Mouse (Mus musculus) neural tube, embryonic 14.5 days (tissue): ENCODE measurements at regions not wholly inside any gene's neighbourhood (a gene's known extent, or its start where the extent isn't known, plus 50 kb on each side); places are given as distances from the start of the nearest gene placed in this dataset.

Source experiments
- ATAC-seq: fragments of 200-750 bp; cut with Nextera tagmentation; 2 replicates; pipeline ENCODE4 v1.8.0; 2017; ENCODE audit warnings: low read depth, mild to moderate bottlenecking, moderate TSS enrichment, moderate library complexity
- H3K27ac ChIP-seq: fragments of 300-500 bp; sonication (generic); 2 replicates; pipeline ENCODE4 v1.5.1; 2014; ENCODE audit warnings: low read depth, mild to moderate bottlenecking, control low read depth, low read length, moderate library complexity, mixed read lengths
- H3K27me3 ChIP-seq: fragments of 300-500 bp; sonication (generic); 2 replicates; pipeline ENCODE4 v1.6.1; 2014; ENCODE audit warnings: low read length; ENCODE audit not compliant: control insufficient read depth, insufficient read depth
- H3K36me3 ChIP-seq: fragments of 300-500 bp; sonication (generic); 2 replicates; pipeline ENCODE4 v1.6.1; 2014; ENCODE audit warnings: low read length, mixed read lengths; ENCODE audit not compliant: control insufficient read depth, insufficient read depth
- H3K4me1 ChIP-seq: fragments of 300-500 bp; sonication (generic); 2 replicates; pipeline ENCODE4 v1.6.1; 2014; ENCODE audit warnings: low read length; ENCODE audit not compliant: control insufficient read depth, insufficient read depth
- H3K4me2 ChIP-seq: fragments of 300-500 bp; sonication (generic); 2 replicates; pipeline ENCODE4 v1.6.1; 2014; ENCODE audit warnings: mild to moderate bottlenecking, low read depth, low read length, control low read depth
- H3K4me3 ChIP-seq: fragments of 300-500 bp; sonication (generic); 2 replicates; pipeline ENCODE4 v1.5.1; 2014; ENCODE audit warnings: low read depth, low read length, control low read depth, mixed read lengths
- H3K9ac ChIP-seq: fragments of 300-500 bp; sonication (generic); replicated peaks from 2 replicates; pipeline ENCODE4 v1.6.1; 2014; ENCODE audit warnings: low read depth, mild to moderate bottlenecking, control low read depth, low read length, mixed read lengths
- H3K9me3 ChIP-seq: fragments of 300-500 bp; sonication (generic); 2 replicates; pipeline ENCODE4 v1.6.1; 2016; ENCODE audit warnings: low read length; ENCODE audit not compliant: control insufficient read depth
- WGBS: fragments of 180-500 bp; shearing (Covaris S2); extraction: QIAGEN DNeasy Blood & Tissue Kit; methylation state at CpG from one replicate; pipeline ENCODE4 v1.1.7; 2014; 5-methylcytosine and 5-hydroxymethylcytosine counted together

- 49% methylated on average over 7 of the region's 7 CpGs for WGBS
- no peaks in the 10 kb centered on the region for H3K9me3 ChIP-seq
- no peaks in the 10 kb centered on the region for H3K36me3 ChIP-seq
- H3K9ac ChIP-seq: no peak overlapping the region
- ATAC-seq: no peak
- H3K4me3 ChIP-seq: no peak overlapping the region
- no peak overlapping the region for H3K4me2 ChIP-seq
- H3K4me1 ChIP-seq: peaks cover 4% of the 10 kb centered on the region; the same call in 1 of the 2 replicates
- no peaks in the 10 kb centered on the region for H3K27me3 ChIP-seq
- no peak overlapping the region for H3K27ac ChIP-seq
These were observed 331.4 kb downstream of the Pmp22 start for GRCm38 (mm10) chr11:63460146-63460545.

GRCm38 (mm10) chr11:63463797-63464331 lies 335.1 kb downstream of the Pmp22 start:
- no peaks in the 10 kb centered on the region for H3K36me3 ChIP-seq
- no peaks in the 10 kb centered on the region for H3K9me3 ChIP-seq
- no peak overlapping the region for H3K9ac ChIP-seq
- WGBS: 29% methylated on average over 18 of the region's 18 CpGs
- H3K27ac ChIP-seq: no peak overlapping the region
- no peaks in the 10 kb centered on the region for H3K27me3 ChIP-seq
- no peak overlapping the region for H3K4me3 ChIP-seq
- peak; percentile 46 for ATAC-seq
- 0 out of 2 replicates have a peak overlapping the region, but pooled peaks have one; percentile 14 for H3K4me2 ChIP-seq
- no peaks in the 10 kb centered on the region; the same call in 1 of the 2 replicates for H3K4me1 ChIP-seq

GRCm38 (mm10) chr11:63465941-63466340 lies 337.2 kb downstream of the Pmp22 start:
- H3K9ac ChIP-seq: no peak overlapping the region
- no peak for ATAC-seq
- 81% methylated on average over 6 of the region's 6 CpGs for WGBS

GRCm38 (mm10) chr11:63466541-63466940 lies 337.8 kb downstream of the Pmp22 start:
- Histone ChIP-seq H3K27me3 (no peaks in the 10 kb centered on the region), H3K9ac (no peak overlapping the region), H3K27ac (no peak overlapping the region), H3K36me3 (no peaks in the 10 kb centered on the region), H3K4me3 (no peak overlapping the region), H3K4me2 (no peak overlapping the region), H3K9me3 (no peaks in the 10 kb centered on the region), H3K4me1 (no peaks in the 10 kb centered on the region; the same call in 1 of the 2 replicates)
- WGBS: 91% methylated on average over 2 of the region's 2 CpGs
- ATAC-seq: no peak

More at GRCm38 (mm10) chr11:63465941-63466340, 337.2 kb downstream of the Pmp22 start:
- Histone ChIP-seq H3K4me1 (no peaks in the 10 kb centered on the region; the same call in 1 of the 2 replicates), H3K9me3 (no peaks in the 10 kb centered on the region), H3K27me3 (no peaks in the 10 kb centered on the region), H3K4me2 (no peak overlapping the region), H3K4me3 (no peak overlapping the region), H3K27ac (no peak overlapping the region), H3K36me3 (no peaks in the 10 kb centered on the region)

GRCm38 (mm10) chr11:63474831-63475230 lies 346.0 kb downstream of the Pmp22 start:
- H3K27me3 ChIP-seq: no peaks in the 10 kb centered on the region
- H3K4me2 ChIP-seq: no peak overlapping the region
- H3K36me3 ChIP-seq: no peaks in the 10 kb centered on the region
- H3K27ac ChIP-seq: no peak overlapping the region
- no peak overlapping the region for H3K4me3 ChIP-seq
- H3K4me1 ChIP-seq: no peaks in the 10 kb centered on the region
- 96% methylated on average over 15 of the region's 15 CpGs for WGBS
- H3K9me3 ChIP-seq: no peaks in the 10 kb centered on the region
- ATAC-seq: no peak
- H3K9ac ChIP-seq: no peak overlapping the region

GRCm38 (mm10) chr11:63481676-63482310 lies 353.0 kb downstream of the Pmp22 start:
- no peak for ATAC-seq
- Histone ChIP-seq H3K9ac (no peak overlapping the region), H3K4me3 (no peak overlapping the region), H3K9me3 (no peaks in the 10 kb centered on the region), H3K4me2 (no peak overlapping the region), H3K27ac (0 out of 2 replicates have a peak overlapping the region, but pooled peaks have one; percentile 16), H3K36me3 (no peaks in the 10 kb centered on the region), H3K4me1 (no peaks in the 10 kb centered on the region), H3K27me3 (no peaks in the 10 kb centered on the region)
- 82% methylated on average over 7 of the region's 7 CpGs for WGBS

- Histone ChIP-seq H3K36me3 (no peaks in the 10 kb centered on the region), H3K9me3 (no peaks in the 10 kb centered on the region), H3K27me3 (no peaks in the 10 kb centered on the region), H3K4me3 (no peak overlapping the region), H3K9ac (no peak overlapping the region), H3K4me1 (no peaks in the 10 kb centered on the region), H3K27ac (no peak overlapping the region), H3K4me2 (no peak overlapping the region)
- WGBS: 41% methylated on average over 6 of the region's 6 CpGs
- ATAC-seq: no peak
These were observed 353.8 kb downstream of the Pmp22 start for GRCm38 (mm10) chr11:63482593-63482992.

- Histone ChIP-seq H3K4me2 (no peak overlapping the region), H3K27ac (no peak overlapping the region), H3K27me3 (no peaks in the 10 kb centered on the region), H3K36me3 (no peaks in the 10 kb centered on the region), H3K4me3 (no peak overlapping the region), H3K9me3 (no peaks in the 10 kb centered on the region), H3K9ac (no peak overlapping the region), H3K4me1 (no peaks in the 10 kb centered on the region)
- no peak for ATAC-seq
- 15% methylated on average over 2 of the region's 2 CpGs for WGBS
These were observed 358.4 kb downstream of the Pmp22 start for GRCm38 (mm10) chr11:63487203-63487602.

GRCm38 (mm10) chr11:63502181-63502580 lies 373.4 kb downstream of the Pmp22 start:
- no peaks in the 10 kb centered on the region for H3K36me3 ChIP-seq
- no peak overlapping the region for H3K27ac ChIP-seq
- no peak overlapping the region for H3K4me2 ChIP-seq
- no peak for ATAC-seq
- H3K4me1 ChIP-seq: no peaks in the 10 kb centered on the region
- H3K9me3 ChIP-seq: no peaks in the 10 kb centered on the region
- 78% methylated on average over 5 of the region's 5 CpGs for whole genome bisulfite sequencing
- H3K27me3 ChIP-seq: no peaks in the 10 kb centered on the region
- no peak overlapping the region for H3K9ac ChIP-seq
- H3K4me3 ChIP-seq: no peak overlapping the region
